Mouse (Mus musculus) left cerebral cortex, adult 8-10 months (tissue): ENCODE results near the gene Ttc27. TPM values are rescaled to one million over a fixed set of nuclear protein-coding genes. Genes with fewer than 3 reads are reported as not detected.

Experiments used
- DNase-seq, 2 experiments: peaks; one replicate each; pipeline ENCODE4 v3.0.0; 2022; ENCODE audit warnings: low spot score in 2 of 2
- total RNA-seq, 4 experiments: library from RNA; stranded (reverse); gene quantifications; 2 replicates each; pipeline ENCODE4 v1.2.4; 2022

The Ttc27 gene
- total RNA-seq, 4 experiments from 2014 or later = 23.6 to 38.6 (median 27.3) TPM

DNA sequence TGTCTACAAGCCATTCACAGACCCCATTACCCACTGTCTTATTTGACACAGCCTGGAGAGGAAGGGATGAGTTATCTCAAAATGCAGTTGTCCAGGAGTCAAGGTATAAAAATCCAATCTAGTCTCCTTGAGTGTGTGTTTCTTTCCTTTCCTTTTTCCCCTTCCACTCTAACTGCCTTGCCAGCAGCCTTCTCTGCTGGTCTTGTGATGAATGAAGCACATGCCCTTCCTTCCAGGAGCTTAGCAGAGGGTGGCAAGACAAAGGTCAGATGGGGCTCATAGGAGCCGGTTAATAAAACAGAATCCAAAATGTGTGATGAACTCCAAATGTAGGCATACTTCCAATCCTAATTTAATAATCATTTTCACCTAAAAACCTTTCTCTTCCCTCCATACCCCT lies 156.2 kb downstream of the Ttc27 start:
- DNase-seq = no peak

GRCm38 (mm10) chr17:74875740-74876139 lies 158.2 kb downstream of the Ttc27 start:
- DNase-seq = no peak

DNA sequence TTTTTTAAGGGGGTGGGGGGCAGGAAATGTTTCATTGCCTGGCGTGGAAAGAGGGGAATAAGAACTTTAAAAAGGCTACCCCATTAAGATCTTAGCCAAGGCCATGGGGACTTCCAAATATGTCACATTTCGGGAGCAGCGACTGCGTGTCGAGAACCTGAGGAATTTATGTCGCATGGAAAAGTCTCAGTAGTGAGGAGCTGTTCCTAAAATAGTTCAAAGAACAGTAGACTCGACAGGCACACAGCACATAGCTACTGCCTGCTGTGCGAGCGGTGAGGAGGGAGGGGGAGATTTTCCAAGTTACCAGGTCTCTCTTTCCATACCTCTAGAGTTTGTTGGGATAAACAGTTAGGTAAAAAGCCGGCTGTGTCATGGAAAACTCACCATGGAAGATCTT lies 159.4 kb downstream of the Ttc27 start:
- no peak for DNase-seq

- DNase-seq = no peak
These were observed 162.2 kb downstream of the Ttc27 start for GRCm38 (mm10) chr17:74879768-74880167.

GRCm38 (mm10) chr17:74887039-74887438 lies 169.5 kb downstream of the Ttc27 start:
- DNase-seq = no peak

DNA sequence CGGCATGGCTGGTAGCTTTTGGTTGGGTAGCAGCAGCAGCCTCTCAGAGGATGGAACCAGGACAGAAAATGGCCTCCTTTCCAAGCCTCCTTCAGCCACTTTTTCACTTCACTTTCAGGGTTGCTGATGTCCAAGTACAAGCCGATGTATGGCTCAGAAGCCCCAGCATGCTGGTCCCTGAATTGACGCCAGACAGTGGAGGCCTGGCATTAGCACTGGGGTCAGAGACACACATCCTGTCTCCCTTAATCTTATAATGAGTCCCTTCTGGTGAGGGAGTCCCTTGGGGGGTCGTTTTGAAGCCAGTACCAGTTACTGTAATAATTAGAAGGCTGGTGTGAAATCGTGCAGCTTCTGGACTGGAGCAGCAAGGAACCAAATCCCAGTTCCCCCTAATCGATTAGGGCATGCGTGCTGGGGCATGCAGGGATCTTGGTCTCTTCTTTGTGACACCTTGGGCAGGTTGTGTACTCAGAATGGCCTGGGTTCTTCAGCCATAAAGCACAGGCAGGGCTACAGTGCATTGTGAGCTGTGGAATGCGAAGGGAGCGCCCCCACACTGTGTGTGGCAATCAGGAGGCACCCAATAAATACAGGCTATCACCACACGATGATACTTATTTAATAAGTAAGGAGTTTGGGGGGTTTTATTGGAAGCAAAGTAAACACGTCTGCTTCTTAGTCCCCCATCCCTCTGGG lies 171.5 kb downstream of the Ttc27 start:
- no peak for DNase-seq

DNA sequence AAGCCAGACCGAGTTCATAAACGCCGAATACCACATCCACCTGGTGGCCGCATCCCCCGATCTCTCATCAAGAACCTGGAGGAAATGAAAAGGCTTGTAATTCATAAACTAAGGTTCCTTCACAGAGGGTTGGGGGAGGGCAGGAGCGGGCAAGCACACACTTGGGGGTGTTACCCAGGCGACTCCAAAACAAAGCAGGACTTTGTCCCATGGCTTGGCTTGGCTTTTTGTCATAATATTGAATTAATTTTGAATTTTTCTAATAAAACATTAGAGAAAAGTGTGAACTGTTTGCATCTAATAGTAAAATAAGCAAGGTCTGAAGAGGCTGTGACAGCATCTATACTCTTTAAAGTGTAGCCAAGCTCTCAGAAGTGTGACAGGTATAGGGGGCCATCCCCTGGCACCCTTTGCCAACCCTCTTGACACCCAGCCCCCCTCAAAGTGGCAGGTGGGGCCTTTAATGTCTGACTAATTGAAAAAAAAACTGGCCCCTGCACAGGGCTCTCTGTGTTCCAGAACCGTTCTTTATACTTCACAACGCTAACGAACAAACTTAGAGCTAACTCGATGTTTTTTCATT lies 172.1 kb downstream of the Ttc27 start:
- no peak for DNase-seq

DNA sequence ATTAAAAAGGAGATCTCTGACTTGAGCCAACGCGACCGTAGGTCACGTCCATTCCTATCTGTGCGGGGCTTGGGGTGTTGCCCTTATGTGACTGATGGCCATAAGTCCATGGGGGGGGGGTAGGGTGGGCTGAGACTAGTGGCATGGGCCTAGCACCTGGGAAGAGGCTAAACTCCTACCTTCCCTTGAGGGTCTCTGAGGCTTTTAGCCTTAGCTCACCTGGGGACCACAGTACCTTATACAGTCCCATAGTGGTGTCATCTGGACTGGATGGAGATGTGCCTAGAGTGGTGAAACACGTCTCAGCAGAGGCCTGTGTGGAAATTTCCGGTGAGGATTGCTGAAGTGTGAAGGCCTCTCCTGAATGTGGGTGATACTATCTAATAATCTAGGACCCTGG lies 184.9 kb downstream of the Ttc27 start:
- no peak for DNase-seq

- no peak for DNase-seq
These were observed 186.1 kb downstream of the Ttc27 start for GRCm38 (mm10) chr17:74903411-74904331.

GRCm38 (mm10) chr17:74904332-74904687 lies 186.8 kb downstream of the Ttc27 start:
- no peak for DNase-seq

DNA sequence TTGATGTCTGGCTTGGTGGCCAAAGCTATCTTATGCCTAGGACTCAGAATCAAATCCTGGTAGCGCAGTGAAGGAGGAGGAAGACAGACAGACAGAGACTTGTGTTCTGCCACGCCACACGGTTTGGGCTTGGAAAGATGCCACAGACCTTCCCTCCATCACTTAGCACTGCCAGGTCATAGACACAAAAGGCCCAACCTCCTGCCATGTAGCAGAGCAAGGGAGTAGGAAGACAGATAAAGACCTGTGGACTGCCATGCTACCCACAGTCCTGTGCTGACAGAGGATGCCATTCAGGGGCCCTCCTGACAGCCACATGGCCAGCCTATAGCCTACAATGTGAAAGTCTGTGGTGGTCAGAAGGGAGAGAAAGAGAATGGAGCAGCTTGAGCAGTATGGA lies 187.4 kb downstream of the Ttc27 start:
- no peak for DNase-seq

GRCm38 (mm10) chr17:74912995-74913394 lies 195.5 kb downstream of the Ttc27 start:
- no peak for DNase-seq

Other genes starting within 250 kb of the Ttc27 start
- 100 to 1,000 TPM in 1 of 4 experiments, 10 to 100 TPM in 3; 75.8 to 100 (median 84.8) TPM for gene Yipf4, start 228.2 kb upstream of the Ttc27 start, total RNA-seq
- gene Birc6, start 189.4 kb upstream of the Ttc27 start, total RNA-seq = 100 to 1,000 TPM; 107 to 134 (median 116) TPM